ENCODE assay signal across 8 mouse cellular contexts in the genomic region with DNA sequence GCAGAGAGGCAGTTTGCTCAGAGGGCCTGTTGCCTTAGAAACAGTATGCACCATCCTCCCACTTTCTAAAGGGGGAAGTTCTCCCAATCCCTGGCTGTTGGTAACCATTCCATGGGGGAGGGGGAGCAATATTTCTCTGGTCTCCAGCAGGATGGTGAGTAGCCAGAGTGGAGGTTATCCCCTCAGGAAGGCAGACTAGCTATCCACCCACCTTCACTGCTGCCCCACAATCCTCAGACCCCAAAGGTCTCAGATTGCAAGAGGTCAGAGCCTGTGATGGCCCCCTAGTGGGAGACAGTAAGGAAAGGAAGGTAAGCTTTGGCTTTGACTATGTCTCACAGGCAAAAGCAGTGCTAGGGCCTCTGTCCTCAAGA. TPM values are rescaled to one million over a fixed set of nuclear protein-coding genes. Genes with fewer than 3 reads are reported as not detected.
A peak's percentile ranks its signal among the peaks of the same experiment; 100 is the strongest.
DNase-seq lines count a peak whose midpoint lies in the region; ATAC-seq and TF ChIP-seq lines count a peak whose summit lies in the region.

No protein-coding gene starts in this region.

- no peak for DNase-seq in heart, postnatal 10 days
- DNase-seq in cerebellum, postnatal 10 days = peak; percentile 39 to 52
- DNase-seq in B cell, adult 2 months = no peak
- DNase-seq in right cerebral cortex, postnatal 14 days = no peak
- no peak for DNase-seq in spleen, postnatal 36 days (ENCODE audit: low spot score in 2 of 2)

- H3K36me3 ChIP-seq in heart, embryonic 16.5 days (ENCODE audit: control insufficient read depth, insufficient read depth) = peaks cover 10% of the 10 kb centered on the region
- peaks cover 22% of the 10 kb centered on the region for H3K36me3 ChIP-seq in E14TG2a.4 (ENCODE audit: insufficient read depth, low read length)
- H3K36me3 ChIP-seq in limb, embryonic 12.5 days = peaks cover 21% of the 10 kb centered on the region

- H3K9ac ChIP-seq in heart, embryonic 16.5 days (ENCODE audit: low read length) = no peak overlapping the region
- no peak overlapping the region for H3K9ac ChIP-seq in limb, embryonic 12.5 days (replicated peaks)

- H3K9me3 ChIP-seq in heart, embryonic 16.5 days (replicated peaks; ENCODE audit: control insufficient read depth, low read length) = no peaks in the 10 kb centered on the region
- H3K9me3 ChIP-seq in E14TG2a.4 (ENCODE audit: low read length) = no peaks in the 10 kb centered on the region
- no peaks in the 10 kb centered on the region for H3K9me3 ChIP-seq in limb, embryonic 12.5 days

- no peak for ATAC-seq in heart, embryonic 16.5 days (replicated peaks; ENCODE audit: extremely low read depth, insufficient read depth, low FRiP score)
- ATAC-seq in limb, embryonic 12.5 days (ENCODE audit: insufficient number of reproducible peaks, insufficient read depth, low FRiP score, low TSS enrichment, low read depth) = no peak

- intact Hi-C loops in heart, postnatal 10 days (cut with DNase I) = no loop called here

- H3K27ac ChIP-seq in heart, embryonic 16.5 days (ENCODE audit: low read length) = 0 out of 2 replicates have a peak overlapping the region, but pooled peaks have one; percentile 9
- 0 out of 2 replicates have a peak overlapping the region, but pooled peaks have one; percentile 29 for H3K27ac ChIP-seq in limb, embryonic 12.5 days

- H3K4me1 ChIP-seq in heart, embryonic 16.5 days (ENCODE audit: control insufficient read depth, insufficient read depth, low read length) = peaks cover 77% of the 10 kb centered on the region
- peaks cover 64% of the 10 kb centered on the region for H3K4me1 ChIP-seq in E14TG2a.4 (replicated peaks; ENCODE audit: low read depth, low read length)
- H3K4me1 ChIP-seq in limb, embryonic 12.5 days (replicated peaks) = peaks cover 66% of the 10 kb centered on the region

- TF ChIP-seq CTCF in E14TG2a.4 (conservative IDR thresholded peaks at IDR 0.05; ENCODE audit: low read length) = 0 out of 2 replicates have a peak, but pooled peaks have one; percentile 17

- H3K4me3 ChIP-seq in heart, embryonic 16.5 days (ENCODE audit: low read length) = no peak overlapping the region
- H3K4me3 ChIP-seq in E14TG2a.4 (replicated peaks; ENCODE audit: low read length) = no peak overlapping the region
- H3K4me3 ChIP-seq in limb, embryonic 12.5 days (replicated peaks) = no peak overlapping the region

- no peaks in the 10 kb centered on the region for H3K27me3 ChIP-seq in heart, embryonic 16.5 days (ENCODE audit: control insufficient read depth, insufficient read depth, low read length)
- H3K27me3 ChIP-seq in E14TG2a.4 (ENCODE audit: insufficient read depth, low read length) = no peaks in the 10 kb centered on the region
- H3K27me3 ChIP-seq in limb, embryonic 12.5 days = no peaks in the 10 kb centered on the region

- no peak overlapping the region for H3K4me2 ChIP-seq in heart, embryonic 16.5 days (ENCODE audit: low read depth, low read length)
- no peak overlapping the region for H3K4me2 ChIP-seq in limb, embryonic 12.5 days

RNA-seq across cellular contexts. Expression of a gene that starts 5.3 kb away (rescaled TPM):
- polyA plus RNA-seq in heart, embryonic 16.5 days (2015; fragmentation: Nextera tagmentation; extraction: Ambion mirVana) = 188 TPM in 2 replicates
- 100 to 1,000 TPM in 1 of 2 experiments, 10 to 100 TPM in 1; 96.4 to 109 TPM for total RNA-seq in heart, postnatal 10 days (2021)
- 214 TPM in 2 replicates for polyA plus RNA-seq in limb, embryonic 12.5 days (2016; fragmentation: Nextera tagmentation; extraction: Ambion mirVana)

RNA-seq across cellular contexts. Expression of a gene that starts 28.9 kb away (rescaled TPM):
- 0.09 and 0.21 TPM in 2 replicates for polyA plus RNA-seq in heart, embryonic 16.5 days (2015; fragmentation: Nextera tagmentation; extraction: Ambion mirVana)
- under 1 TPM in 1 of 2 experiments, not detected in 1; 0.17 TPM for total RNA-seq in heart, postnatal 10 days (2021)
- 0.17 TPM in 1 of 2 replicates, not detected in the other for polyA plus RNA-seq in limb, embryonic 12.5 days (2016; fragmentation: Nextera tagmentation; extraction: Ambion mirVana)

Comparison
In these comparisons a context has a peak if more than half of its experiments do, and no peak if none do; other contexts are left out.
1. DNase-seq: peak in cerebellum, postnatal 10 days (2 of 2); none in heart, postnatal 10 days (0 of 2), B cell, adult 2 months (0 of 2), right cerebral cortex, postnatal 14 days (single experiment) and spleen, postnatal 36 days (0 of 2).